Mouse (Mus musculus): ENCODE measurements around the gene Pds5a.
"Not testable (repeated sequence)": the region's sequence is repeated elsewhere in the genome, so short reads cannot be mapped to it uniquely, and the experiment has no call there.

Gene Pds5a

DNA sequence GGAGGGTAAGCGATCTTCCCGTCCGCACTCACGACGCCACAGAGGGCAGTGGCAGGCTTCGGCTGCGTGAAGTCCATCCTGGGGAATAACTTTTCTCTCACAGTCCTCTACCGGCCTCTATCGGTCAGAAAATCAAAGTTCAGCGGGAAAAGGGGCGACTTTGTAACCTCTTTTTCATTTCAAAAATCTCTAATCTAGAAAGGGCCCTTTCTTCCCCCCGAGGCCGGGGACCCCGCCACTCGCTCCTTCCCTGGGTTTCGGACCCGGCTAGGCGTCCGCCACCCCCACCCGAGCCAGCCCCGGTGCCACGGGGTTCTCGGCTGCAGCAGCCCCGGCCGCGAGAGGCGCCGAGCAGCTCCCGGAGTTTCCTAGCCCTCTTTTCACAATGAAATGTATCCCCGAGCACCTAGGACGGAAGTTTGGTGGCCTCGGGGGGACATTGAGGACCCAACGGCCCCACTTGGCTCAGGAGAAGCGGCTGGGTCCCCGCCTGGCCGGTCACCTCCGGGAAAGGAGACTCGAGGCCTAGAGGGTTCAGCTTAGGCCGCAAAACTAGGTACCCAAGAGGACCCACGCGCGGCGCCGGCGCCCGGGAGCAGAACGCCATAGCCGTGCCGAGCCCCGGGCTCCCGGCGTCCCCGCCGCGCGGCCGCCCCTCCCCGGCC, 1.1 kb downstream of the Pds5a start:
- peak; percentile 32 for DNase-seq (ENCODE audit: low spot score)

DNA sequence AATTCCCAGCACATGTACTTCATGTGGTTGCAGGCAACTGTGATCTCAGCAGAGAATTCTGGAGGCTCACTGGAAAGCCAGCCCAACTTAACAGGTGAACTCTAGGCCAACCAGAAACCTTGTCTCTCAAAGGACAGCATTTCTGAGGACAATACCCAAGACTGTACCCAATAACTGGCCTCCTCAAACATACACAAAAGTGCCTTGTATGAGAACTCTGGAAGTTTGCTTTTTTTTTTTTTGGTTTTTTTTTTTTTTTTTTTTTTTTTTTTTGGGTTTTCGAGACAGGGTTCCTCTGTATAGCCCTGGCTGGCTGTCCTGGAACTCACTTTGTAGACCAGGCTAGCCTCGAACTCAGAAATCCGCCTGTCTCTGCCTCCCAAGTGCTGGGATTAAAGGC, 4.0 kb downstream of the Pds5a start:
- DNase-seq (ENCODE audit: low spot score) = not testable (repeated sequence)

DNA sequence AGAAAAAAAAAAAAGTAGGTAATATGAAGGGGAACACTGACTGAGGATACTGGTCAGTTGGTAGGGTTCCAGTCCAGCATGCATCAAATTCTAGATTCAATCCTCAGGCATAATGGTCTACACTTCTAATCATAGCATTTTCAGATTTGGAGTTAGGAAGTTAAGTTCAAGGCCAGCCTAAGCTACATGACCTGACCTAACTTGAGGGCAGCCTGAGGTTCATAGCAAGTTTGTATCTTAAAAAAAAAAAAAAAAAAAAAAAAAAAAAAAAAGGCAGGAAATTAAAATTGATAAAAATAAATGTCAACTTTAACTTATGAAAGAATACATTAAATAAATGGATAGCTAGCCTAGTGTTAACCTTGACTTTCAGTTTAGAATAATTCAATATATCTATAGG, 5.1 kb downstream of the Pds5a start:
- DNase-seq (ENCODE audit: low spot score) = no peak

DNA sequence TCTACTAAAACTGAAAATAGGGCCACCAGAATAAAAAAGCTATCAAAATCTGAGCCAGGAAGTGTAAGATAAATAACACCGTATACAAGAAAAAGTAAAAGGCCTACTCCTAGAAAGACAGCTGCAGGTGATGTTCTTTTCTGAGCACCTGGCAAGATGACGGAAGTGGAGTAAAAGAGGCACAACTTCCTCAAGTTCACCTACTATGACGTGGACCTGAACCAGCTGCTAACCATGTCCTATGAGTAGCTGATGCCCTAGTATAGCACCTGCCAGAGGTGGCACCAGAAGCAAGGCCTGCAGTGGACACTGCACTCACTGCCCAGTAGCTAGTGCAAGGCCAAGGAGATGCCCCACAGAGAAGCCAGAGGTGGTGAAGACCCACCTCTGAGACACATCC, 9.3 kb downstream of the Pds5a start:
- no peak for DNase-seq (ENCODE audit: low spot score)

DNA sequence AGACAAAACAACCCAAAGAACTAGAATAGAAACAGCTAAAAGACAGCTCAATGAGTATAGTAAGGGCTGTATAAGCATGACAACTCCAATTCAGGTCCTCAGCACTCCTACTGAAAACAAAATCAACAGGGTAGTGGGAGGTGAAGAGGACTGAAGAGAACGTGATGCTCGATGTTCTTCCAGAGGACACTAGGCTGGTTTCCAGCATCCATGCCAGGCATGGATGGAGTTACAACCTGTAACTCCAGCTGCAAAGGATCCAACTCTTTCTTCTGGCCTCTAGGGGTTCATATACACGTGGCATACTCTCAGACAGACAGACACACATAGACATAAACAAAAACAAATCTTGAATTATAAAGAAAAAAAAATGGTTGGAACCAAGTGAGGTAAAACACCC, 11.3 kb downstream of the Pds5a start:
- DNase-seq (ENCODE audit: low spot score) = no peak

DNA sequence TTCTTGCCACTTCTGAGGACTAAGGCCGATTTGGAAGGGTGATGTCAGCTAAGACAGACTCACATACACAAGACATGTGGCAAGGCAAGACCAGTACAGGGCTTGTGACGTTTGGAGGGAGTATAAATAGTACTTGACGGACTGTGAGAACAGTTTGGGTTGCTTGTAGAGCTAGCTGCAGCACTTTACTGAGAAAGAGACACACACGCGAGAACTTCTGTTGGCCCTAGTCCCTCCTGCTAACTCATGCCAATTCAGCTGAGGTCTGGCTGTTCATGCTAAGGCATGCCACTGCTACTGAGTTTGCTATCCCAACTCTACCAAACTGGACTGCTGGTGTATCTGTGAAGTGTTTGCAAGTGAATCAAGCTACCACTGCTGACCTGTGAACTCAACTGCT, 19.2 kb downstream of the Pds5a start:
- DNase-seq (ENCODE audit: low spot score) = no peak

DNA sequence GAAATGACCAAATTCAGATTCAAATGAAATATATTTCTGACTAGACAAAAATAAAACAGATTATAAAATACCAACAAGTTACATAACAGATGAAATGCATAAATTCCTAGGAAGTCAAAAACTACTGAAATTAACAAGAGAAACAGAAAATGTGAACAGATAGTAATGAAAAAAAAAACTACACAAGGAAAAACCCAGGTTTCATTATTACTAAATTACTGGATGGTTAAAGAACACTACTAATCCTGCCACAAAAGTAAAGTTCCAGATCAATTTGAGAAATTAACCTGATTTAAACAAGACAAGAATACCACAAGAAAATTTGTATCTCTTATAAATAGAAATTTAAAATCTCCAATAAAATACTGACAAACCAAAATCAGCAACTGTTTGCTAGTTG, 25.9 kb downstream of the Pds5a start:
- no peak for DNase-seq (ENCODE audit: low spot score)

DNA sequence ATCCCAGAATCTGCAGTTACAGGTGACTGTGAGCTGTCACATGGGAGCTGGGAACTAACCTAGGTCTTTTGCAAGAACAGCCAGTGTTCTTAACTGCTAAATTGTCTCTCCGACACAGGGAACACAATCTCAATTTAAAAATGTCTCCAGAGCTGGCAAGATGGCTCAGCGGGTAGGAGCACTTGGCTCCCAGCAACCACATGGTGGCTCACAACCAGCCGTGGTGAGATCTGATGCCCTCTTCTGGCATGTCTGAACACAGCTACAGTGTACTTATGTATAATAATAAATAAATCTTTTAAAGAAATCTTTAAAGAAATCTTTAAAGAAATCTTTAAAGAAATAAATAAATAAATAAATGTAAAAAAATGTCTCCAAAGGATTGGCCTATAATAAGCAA, 30.4 kb downstream of the Pds5a start:
- DNase-seq (ENCODE audit: low spot score) = no peak

DNA sequence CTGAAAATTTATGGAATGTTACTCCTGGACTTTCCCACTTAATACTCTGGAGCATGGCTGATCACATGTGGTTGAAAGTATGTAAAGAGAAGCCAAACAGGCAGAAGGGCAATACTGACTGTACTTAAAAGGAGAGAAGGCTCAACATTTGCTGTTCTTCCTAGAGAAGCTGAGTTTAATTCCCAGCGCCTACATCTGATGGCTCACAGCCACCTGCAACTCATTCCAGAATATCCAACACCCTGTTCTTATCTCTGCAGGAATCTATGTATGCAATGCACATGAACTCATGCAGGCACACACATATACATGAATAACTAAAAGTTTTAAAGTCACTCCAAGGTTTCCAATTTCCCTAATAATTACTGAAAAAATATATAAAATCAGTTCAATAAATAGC, 32.7 kb downstream of the Pds5a start:
- no peak for DNase-seq (ENCODE audit: low spot score)

DNA sequence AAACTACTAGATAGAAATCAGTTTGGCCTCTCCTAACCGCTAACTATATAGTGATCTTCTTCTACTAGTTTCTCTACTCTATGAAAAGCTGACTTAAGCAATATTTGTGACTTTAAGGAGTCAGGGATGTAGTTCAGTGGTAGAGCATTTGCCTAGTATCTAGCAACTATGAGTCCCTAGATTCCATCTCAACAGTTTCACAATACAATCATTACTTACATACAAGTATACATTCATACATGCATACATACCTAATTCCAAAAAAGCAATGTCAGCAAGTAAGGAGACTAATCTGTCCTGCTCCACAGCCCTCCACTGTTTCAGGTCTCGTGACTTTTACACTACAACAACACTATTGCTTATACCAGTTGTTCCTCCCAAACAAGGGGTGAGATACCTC, 36.1 kb downstream of the Pds5a start:
- DNase-seq (ENCODE audit: low spot score) = no peak

DNA sequence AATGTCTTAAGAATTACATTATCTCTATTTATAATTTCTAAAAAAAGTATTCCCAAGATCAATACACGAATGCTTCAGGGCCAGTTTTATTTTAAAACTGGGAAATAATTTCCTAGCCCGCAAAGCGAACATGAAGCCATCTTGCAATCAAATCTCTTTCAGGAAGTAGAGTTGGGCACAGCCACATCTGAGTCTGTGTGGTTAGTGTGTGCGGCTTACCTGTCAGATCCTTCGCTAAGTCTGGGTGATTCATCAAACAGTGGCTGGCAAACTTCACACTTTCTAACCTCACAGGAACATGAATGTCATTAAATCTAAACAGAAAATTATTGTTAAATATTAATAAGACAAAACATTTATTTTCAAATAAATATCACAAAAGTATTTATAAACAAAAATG, 44.3 kb downstream of the Pds5a start:
- DNase-seq (ENCODE audit: low spot score) = no peak

DNA sequence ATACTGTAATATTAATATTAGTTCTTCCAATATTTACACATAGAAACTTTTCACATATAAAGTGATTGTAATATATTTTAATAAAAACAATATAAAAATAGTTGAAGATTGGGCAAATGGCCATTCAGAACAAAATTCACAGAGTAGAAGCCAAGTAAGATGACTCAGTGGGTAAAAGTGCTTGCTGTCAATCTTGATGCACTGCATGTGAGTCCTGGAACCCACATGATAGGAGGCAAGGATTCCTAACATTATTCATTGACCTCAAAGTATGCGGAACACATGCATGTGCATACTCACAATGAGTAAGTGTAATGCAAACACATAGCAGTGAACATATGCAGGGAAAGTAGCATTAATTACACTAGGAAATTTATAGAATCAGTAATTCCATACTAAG, 59.2 kb downstream of the Pds5a start:
- no peak for DNase-seq (ENCODE audit: low spot score)

DNA sequence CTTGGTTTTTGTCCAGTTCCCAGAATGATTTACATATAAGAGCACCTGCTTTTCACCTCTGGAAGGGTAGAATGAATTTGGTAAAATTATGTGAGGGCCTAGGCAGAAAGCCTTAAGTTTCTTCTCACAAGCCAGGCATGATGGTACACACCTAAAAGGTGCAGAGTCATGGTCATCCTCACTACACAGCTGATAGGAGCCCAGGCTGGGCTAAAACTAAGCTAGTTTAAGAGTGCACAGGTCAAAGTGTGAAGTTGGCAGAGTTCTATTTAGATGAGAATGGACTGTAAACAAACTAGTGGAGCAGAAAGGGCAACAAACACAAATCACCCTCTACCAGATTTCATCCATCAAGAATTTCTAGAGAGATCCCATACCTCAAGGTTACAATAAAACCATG, 73.7 kb downstream of the Pds5a start:
- no peak for DNase-seq (ENCODE audit: low spot score)

DNA sequence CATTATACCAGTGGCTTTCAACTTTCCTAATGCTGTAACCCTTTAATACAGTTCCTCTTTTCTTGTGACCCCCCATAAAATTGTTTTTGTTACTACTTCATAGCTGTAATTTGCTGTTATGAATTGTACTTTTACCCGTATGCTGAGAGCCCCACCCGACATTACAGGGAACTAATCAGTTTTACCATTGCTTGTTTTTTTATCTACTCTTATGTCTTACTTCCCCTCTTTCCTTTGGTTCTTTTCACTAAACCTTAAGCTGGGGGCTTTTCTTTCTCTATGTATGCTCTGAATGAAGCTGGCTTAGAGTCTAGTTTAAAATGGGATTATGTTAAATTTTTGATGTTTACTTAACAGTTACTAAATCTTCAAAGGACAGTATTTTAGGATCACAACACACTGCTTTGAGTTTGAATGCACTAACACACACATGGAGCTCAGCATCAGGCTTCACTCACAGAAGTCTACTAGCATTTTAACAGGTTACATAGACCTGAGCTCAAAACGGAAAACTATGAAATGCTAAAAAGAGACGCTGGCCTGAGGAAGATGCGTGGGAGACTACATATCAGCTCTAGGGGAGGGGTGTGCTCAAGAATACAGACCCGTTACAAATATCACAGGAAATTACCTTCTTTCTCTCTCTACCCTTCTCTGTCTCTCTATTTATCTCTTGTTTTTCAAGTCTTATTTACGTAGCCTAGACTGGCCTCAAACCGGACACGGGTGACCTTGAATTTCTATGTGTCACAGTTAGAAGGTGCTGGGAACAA, 84.7 kb downstream of the Pds5a start:
- no peak for DNase-seq (ENCODE audit: low spot score)

DNA sequence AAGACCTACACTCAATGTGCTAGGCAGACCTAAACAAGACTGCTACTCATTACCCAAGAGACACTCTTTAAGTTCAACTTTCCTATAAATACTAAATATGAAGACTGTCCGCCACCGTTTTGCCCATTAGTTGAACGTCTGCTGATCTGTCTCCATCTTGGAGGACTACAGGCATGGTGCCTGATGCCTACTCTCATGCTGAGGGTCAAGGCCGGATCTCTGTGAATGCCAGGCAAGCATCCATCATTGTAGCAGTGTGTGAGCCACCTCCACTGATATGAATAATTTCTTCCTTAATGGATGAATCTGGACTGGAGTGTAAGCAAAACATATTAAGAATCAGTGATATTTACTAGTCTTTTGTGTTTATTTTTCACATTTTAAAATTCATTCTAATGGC, 87.5 kb downstream of the Pds5a start:
- DNase-seq (ENCODE audit: low spot score) = no peak

DNA sequence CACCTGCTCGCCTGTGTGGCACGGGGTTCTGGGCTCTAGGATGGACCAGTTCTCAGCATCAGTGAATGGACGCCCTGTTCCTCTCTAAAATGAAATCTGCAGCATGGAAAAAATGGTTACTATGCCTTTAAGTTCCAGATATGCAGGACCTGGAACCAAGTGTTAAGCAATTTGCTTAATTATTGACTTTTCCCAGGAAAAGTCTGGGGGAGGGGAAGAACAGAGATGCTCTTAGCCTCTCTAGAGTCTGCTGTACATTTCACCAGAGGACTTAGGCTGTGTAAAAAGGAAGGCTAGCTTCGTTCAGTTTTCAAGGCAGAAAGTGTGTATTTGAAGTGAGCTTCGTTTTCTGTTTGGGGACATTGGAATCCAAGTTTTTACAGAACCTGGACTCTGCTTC, 88.3 kb downstream of the Pds5a start:
- DNase-seq (ENCODE audit: low spot score) = no peak

DNA sequence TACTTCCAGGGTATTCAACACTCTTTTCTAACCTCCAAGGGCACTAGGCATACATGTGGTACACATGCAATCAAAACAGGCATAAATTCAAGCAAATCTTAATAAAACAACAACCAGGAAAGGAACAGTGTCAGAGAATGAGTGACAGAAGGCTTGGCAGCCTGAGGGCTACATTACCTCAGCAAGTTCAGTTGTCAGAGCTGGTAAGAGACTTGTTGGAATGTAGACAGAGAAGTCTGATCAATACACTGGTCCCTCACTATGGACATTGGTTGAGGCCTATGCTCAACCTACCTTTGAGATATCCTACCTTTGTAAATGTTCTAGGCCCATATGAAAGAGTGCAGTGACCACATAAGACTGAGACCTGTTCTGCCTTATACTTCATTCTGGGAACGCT, 91.3 kb downstream of the Pds5a start:
- DNase-seq (ENCODE audit: low spot score) = no peak

DNA sequence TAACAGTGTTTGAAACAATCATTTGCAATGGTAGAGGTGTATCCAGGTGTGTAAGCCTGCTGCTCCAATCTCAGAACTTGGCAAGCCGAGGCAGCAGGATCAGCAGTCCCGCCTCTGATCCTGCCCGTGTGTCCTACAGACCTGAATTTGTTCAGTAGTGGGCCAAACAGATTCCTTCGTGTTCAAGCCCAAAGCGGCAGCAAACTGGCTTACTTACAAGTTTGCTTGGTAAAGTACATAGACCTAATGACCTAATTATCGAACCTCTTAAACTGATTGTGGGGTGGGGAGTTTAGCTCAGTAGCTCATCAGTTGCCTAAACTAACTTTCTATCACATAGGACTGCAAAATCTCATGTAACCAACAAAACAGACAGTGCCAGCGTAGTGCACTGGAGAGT, 98.4 kb downstream of the Pds5a start:
- DNase-seq (ENCODE audit: low spot score) = no peak

DNA sequence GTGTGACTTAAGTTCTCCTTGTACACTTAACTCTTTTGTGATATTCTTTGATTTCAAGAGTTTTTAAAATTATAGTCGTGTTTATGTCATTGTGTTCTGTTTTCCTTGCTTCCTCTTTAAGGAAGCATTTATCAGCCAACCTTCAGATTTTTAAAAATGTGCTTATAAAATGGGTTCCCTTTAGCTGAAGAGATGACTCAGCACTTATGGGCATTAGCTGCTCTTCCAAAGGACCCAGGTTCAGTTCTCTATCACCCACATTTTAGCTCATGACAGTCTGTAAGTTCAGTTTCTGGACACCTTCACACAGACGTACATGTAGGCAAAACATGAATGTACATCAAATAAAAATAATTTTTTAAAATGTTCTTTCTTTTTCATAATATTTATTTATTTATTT, 105.7 kb downstream of the Pds5a start:
- DNase-seq (ENCODE audit: low spot score) = no peak

DNA sequence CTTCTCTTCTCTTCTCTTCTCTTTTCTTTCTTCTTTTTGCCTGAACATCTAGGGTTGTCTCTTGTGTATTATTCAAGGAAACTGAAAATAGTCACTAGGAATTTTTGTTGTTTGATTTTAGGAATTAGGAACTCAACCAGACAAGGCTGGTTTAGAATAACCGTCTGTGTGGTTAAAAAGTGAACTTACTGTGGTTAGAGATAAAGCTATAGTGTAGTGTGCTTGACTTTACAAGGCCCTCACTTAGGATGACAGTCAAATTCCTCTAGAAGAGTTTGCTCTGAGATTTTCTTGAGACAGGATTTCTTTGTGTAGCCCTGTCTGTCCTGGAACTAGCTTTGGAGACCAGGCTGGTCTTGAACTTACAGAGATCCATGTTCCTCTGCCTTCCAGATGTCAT, 107.9 kb downstream of the Pds5a start:
- no peak for DNase-seq (ENCODE audit: low spot score)

DNA sequence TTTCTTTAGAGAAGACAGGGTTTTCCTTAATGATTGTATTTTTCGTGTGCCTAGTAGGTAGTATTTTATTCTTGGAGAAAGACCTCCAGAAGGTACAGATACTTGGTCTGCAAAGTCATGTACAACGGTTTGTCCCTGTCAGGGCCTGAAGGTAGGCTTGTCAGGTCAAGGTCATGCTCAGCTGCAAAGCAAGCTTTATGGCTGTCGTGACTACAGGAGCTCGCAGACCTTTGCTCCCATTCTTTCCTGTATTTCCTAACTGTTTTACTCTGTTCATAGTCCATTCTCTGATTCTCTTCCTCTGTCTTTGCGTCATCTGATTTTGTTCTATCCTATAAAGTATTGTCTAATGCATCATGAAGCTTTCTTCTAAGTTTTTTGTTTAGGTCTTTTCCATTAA, 111.8 kb downstream of the Pds5a start:
- no peak for DNase-seq (ENCODE audit: low spot score)

DNA sequence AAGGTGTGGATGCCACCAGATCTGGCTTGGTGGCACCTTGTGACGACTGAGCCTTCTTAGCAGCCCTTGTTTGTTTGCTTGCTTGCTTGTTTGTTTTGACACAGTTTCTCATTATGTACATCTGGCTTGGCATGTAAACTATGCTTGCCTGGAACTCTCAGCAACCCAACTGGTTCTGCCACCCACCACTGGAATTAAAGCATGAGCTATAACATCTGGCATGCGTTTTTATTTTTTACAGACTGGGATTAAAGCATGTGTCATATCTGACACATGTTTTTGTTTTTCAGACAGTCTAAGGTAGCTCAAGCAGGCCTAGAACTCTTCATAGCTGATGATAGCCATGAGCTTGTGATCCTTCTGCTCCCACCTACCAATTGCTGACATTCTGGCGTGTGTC, 119.5 kb downstream of the Pds5a start:
- no peak for DNase-seq (ENCODE audit: low spot score)

DNA sequence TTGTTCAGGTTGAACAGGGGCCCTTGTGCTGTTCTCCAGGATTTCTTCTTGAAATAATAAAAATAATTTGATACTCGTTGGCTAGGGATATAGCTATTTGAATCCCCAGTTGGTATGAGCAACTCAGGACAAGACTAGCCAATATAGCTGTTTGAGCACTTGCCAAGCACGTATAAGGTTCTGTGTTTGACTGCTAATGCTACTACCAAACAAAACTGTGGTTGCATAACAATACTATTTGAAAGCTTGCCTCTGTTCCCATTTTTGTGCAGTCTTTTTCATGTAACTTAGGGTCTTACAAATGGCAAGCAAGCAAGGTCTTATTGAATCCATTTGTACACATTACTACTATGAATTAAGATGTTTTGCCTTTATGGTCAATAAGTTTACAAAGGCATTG, 122.2 kb downstream of the Pds5a start:
- no peak for DNase-seq (ENCODE audit: low spot score)

DNA sequence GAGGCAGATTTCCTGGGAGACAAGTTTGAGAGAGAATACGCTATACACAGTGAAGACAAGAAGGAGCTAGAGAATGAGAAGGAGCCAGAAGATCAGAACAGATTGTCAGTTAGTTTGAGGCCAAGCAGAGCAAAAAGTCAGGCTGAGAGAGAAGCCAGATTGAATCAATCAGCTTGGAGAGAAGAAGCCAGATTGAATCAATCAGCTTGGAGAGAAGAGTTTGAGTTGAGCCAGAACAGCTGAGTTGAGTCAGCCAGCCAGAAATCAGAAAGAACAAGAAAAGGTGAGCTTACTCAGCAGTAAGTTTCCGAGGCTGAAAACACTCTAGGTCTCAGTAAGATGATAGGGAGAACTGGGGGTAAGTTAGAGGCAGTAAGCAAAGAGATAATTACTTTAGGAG, 123.2 kb downstream of the Pds5a start:
- DNase-seq (ENCODE audit: low spot score) = no peak

Data from layer of hippocampus, adult 9-10 months (tissue).